Mouse (Mus musculus) hindbrain, postnatal 0 days (tissue): Measurements from ENCODE around the gene Best1. TPM values are rescaled to one million over a fixed set of nuclear protein-coding genes. Genes with fewer than 3 reads are reported as not detected.

Experiments
- ATAC-seq: fragments of 200-750 bp; cut with Nextera tagmentation; 2 replicates; pipeline ENCODE4 v1.8.0; 2017; ENCODE audit warnings: mild to moderate bottlenecking, moderate TSS enrichment, moderate library complexity
- DNase-seq: peaks from one replicate; pipeline ENCODE4 v3.0.0-alpha.2; 2015; ENCODE audit warnings: low spot score
- H3K27ac ChIP-seq: fragments of 300-500 bp; sonication (generic); 2 replicates; pipeline ENCODE4 v1.5.1; 2014; ENCODE audit warnings: mild to moderate bottlenecking
- H3K27me3 ChIP-seq: fragments of 300-500 bp; sonication (generic); 2 replicates; pipeline ENCODE4 v1.6.1; 2014; ENCODE audit warnings: low read length, mixed read lengths; ENCODE audit not compliant: insufficient read depth
- H3K36me3 ChIP-seq: fragments of 300-500 bp; sonication (generic); 2 replicates; pipeline ENCODE4 v1.6.1; 2014; ENCODE audit warnings: low read length, mixed read lengths; ENCODE audit not compliant: insufficient read depth
- H3K4me1 ChIP-seq: fragments of 300-500 bp; sonication (generic); 2 replicates; pipeline ENCODE4 v1.6.1; 2014; ENCODE audit warnings: antibody characterized with exemption, low read length, mixed read lengths; ENCODE audit not compliant: insufficient read depth
- H3K4me2 ChIP-seq: fragments of 300-500 bp; sonication (generic); 2 replicates; pipeline ENCODE4 v1.6.1; 2014; ENCODE audit warnings: low read depth, mild to moderate bottlenecking, low read length, moderate library complexity, mixed read lengths
- H3K4me3 ChIP-seq: fragments of 300-500 bp; sonication (generic); 2 replicates; pipeline ENCODE4 v1.5.1; 2014; ENCODE audit warnings: low read length
- H3K9ac ChIP-seq: fragments of 300-500 bp; sonication (generic); replicated peaks from 2 replicates; pipeline ENCODE4 v1.6.1; 2014; ENCODE audit warnings: mild to moderate bottlenecking, low read length, moderate library complexity, mixed read lengths
- H3K9me3 ChIP-seq: fragments of 300-500 bp; sonication (generic); 2 replicates; pipeline ENCODE4 v1.6.1; 2016; ENCODE audit warnings: low read length, mixed read lengths
- CTCF ChIP-seq: IDR thresholded peaks from 2 replicates; pipeline ENCODE4 v1.5.1; 2016; ENCODE audit warnings: antibody characterized with exemption, control low read depth, low read depth
- WGBS: fragments of 180-500 bp; shearing (Covaris S2); extraction: QIAGEN DNeasy Blood & Tissue Kit; methylation state at CpG from one replicate; pipeline ENCODE4 v1.1.7; 2014; 5-methylcytosine and 5-hydroxymethylcytosine counted together
- polyA plus RNA-seq: library from polyadenylated mRNA; unstranded; fragments of >200 nt; fragmentation: Nextera tagmentation; extraction: Ambion mirVana; gene quantifications from 2 replicates; pipeline ENCODE4 v1.2.1, GENCODE M21; 2015
- total RNA-seq: library from RNA; depleted of rRNA; stranded (reverse); fragments of >200 nt; gene quantifications from 2 replicates; pipeline ENCODE4 v1.2.3, GENCODE M21; 2014

Best1 gene
- total and polyA plus RNA-seq, 2 experiments from 2014 or later: 1.5 to 3.0 TPM

GRCm38 (mm10) chr19:10025169-10025875 lies 23.9 kb upstream of the Best1 start:
- no peaks in the 10 kb centered on the region for H3K27me3 ChIP-seq
- H3K4me2 ChIP-seq: no peak overlapping the region
- ATAC-seq (no peak), DNase-seq (peak; percentile 74)
- H3K4me1 ChIP-seq: peaks cover 5% of the 10 kb centered on the region; the same call in 1 of the 2 replicates
- 9% methylated on average over 8 of the region's 8 CpGs for WGBS
- H3K9me3 ChIP-seq: no peaks in the 10 kb centered on the region
- H3K27ac ChIP-seq: peak overlapping the region; percentile 60
- no peak for TF ChIP-seq CTCF
- H3K9ac ChIP-seq: no peak overlapping the region
- 0 out of 2 replicates have a peak, but pooled peaks cover 4% of the 10 kb centered on the region for H3K36me3 ChIP-seq
- H3K4me3 ChIP-seq: no peak overlapping the region

GRCm38 (mm10) chr19:10023304-10023758 lies 21.9 kb upstream of the Best1 start:
- Histone ChIP-seq H3K4me3 (no peak overlapping the region), H3K4me1 (peaks cover 15% of the 10 kb centered on the region), H3K9ac (no peak overlapping the region), H3K36me3 (no peaks in the 10 kb centered on the region), H3K4me2 (no peak overlapping the region), H3K9me3 (no peaks in the 10 kb centered on the region), H3K27me3 (no peaks in the 10 kb centered on the region), H3K27ac (peak overlapping the region; percentile 27; the same call in 1 of the 2 replicates)
- WGBS: 67% methylated on average over 9 of the region's 9 CpGs
- DNase-seq: no peak
- no peak for ATAC-seq
- peak; percentile 1; the same call in 1 of the 2 replicates for TF ChIP-seq CTCF

GRCm38 (mm10) chr19:10022414-10023303 lies 21.2 kb upstream of the Best1 start:
- no peak overlapping the region for H3K4me3 ChIP-seq
- H3K4me2 ChIP-seq: no peak overlapping the region
- H3K9me3 ChIP-seq: no peaks in the 10 kb centered on the region
- TF ChIP-seq CTCF: peak; percentile 60
- ATAC-seq (peak; percentile 48), DNase-seq (peak; percentile 68)
- H3K4me1 ChIP-seq: peaks cover 20% of the 10 kb centered on the region
- no peak overlapping the region; the same call in 1 of the 2 replicates for H3K9ac ChIP-seq
- H3K27ac ChIP-seq: peak overlapping the region; percentile 27; the same call in 1 of the 2 replicates
- 59% methylated on average over 5 of the region's 5 CpGs for WGBS
- no peaks in the 10 kb centered on the region for H3K27me3 ChIP-seq
- H3K36me3 ChIP-seq: no peaks in the 10 kb centered on the region

GRCm38 (mm10) chr19:10021981-10022380 lies 20.5 kb upstream of the Best1 start:
- H3K4me2 ChIP-seq: no peak overlapping the region
- H3K27ac ChIP-seq: no peak overlapping the region; the same call in 1 of the 2 replicates
- TF ChIP-seq CTCF: no peak
- DNase-seq (no peak), ATAC-seq (no peak)
- H3K9me3 ChIP-seq: no peaks in the 10 kb centered on the region
- 89% methylated on average over 2 of the region's 2 CpGs for WGBS
- no peak overlapping the region for H3K4me3 ChIP-seq
- H3K4me1 ChIP-seq: peaks cover 22% of the 10 kb centered on the region
- no peaks in the 10 kb centered on the region for H3K36me3 ChIP-seq
- no peak overlapping the region for H3K9ac ChIP-seq
- no peaks in the 10 kb centered on the region for H3K27me3 ChIP-seq

- Histone ChIP-seq H3K4me2 (peak overlapping the region; percentile 96), H3K27me3 (no peaks in the 10 kb centered on the region), H3K36me3 (no peaks in the 10 kb centered on the region), H3K9ac (peak overlapping the region; percentile 60; the same call in 1 of the 2 replicates), H3K4me1 (peaks cover 17% of the 10 kb centered on the region), H3K4me3 (peak overlapping the region; percentile 67), H3K9me3 (no peaks in the 10 kb centered on the region), H3K27ac (no peak overlapping the region)
- WGBS: 72% methylated on average over 4 of the region's 4 CpGs
- ATAC-seq (no peak), DNase-seq (no peak)
- TF ChIP-seq CTCF: no peak
These were observed 17.9 kb upstream of the Best1 start for GRCm38 (mm10) chr19:10019214-10019760.

GRCm38 (mm10) chr19:10018527-10018818 lies 17.0 kb upstream of the Best1 start:
- no peak for TF ChIP-seq CTCF
- H3K9ac ChIP-seq: peak overlapping the region; percentile 60
- peak overlapping the region; percentile 67 for H3K4me3 ChIP-seq
- H3K9me3 ChIP-seq: no peaks in the 10 kb centered on the region
- H3K27ac ChIP-seq: peak overlapping the region; percentile 51; the same call in 1 of the 2 replicates
- H3K36me3 ChIP-seq: no peaks in the 10 kb centered on the region
- no peaks in the 10 kb centered on the region for H3K27me3 ChIP-seq
- 7% methylated on average over 3 of the region's 3 CpGs for WGBS
- DNase-seq: no peak
- peak overlapping the region; percentile 96 for H3K4me2 ChIP-seq
- peaks cover 17% of the 10 kb centered on the region for H3K4me1 ChIP-seq
- ATAC-seq: no peak
